Mouse (Mus musculus) kidney, postnatal 0 days (tissue): ENCODE measurements around the gene Rara. TPM values are rescaled to one million over a fixed set of nuclear protein-coding genes. Genes with fewer than 3 reads are reported as not detected.
A peak's percentile ranks its signal among the peaks of the same experiment; 100 is the strongest.
"Not testable (repeated sequence)": the region's sequence is repeated elsewhere in the genome, so short reads cannot be mapped to it uniquely, and the experiment has no call there.

Experiments used
- ATAC-seq: fragments of 200-750 bp; cut with Nextera tagmentation; replicated peaks from 2 replicates; pipeline ENCODE4 v1.8.0; 2017; ENCODE audit warnings: low read depth, moderate number of reproducible peaks, moderate TSS enrichment, moderate library complexity; ENCODE audit not compliant: low FRiP score
- DNase-seq: peaks from one replicate; pipeline ENCODE4 v3.0.0-alpha.2; 2016; ENCODE audit warnings: low spot score
- H3K27ac ChIP-seq: fragments of 300-500 bp; sonication (generic); 2 replicates; pipeline ENCODE4 v1.5.1; 2014; ENCODE audit warnings: mild to moderate bottlenecking
- H3K27me3 ChIP-seq: fragments of 300-500 bp; sonication (generic); 2 replicates; pipeline ENCODE4 v1.6.1; 2014; ENCODE audit warnings: low read length, mixed read lengths; ENCODE audit not compliant: insufficient read depth
- H3K36me3 ChIP-seq: fragments of 300-500 bp; sonication (generic); 2 replicates; pipeline ENCODE4 v1.6.1; 2014; ENCODE audit warnings: low read length, mixed read lengths; ENCODE audit not compliant: insufficient read depth
- H3K4me1 ChIP-seq: fragments of 300-500 bp; sonication (generic); replicated peaks from 2 replicates; pipeline ENCODE4 v1.6.1; 2014; ENCODE audit warnings: antibody characterized with exemption, low read length, mixed read lengths; ENCODE audit not compliant: insufficient read depth
- H3K4me2 ChIP-seq: fragments of 300-500 bp; sonication (generic); 2 replicates; pipeline ENCODE4 v1.6.1; 2014; ENCODE audit warnings: mild to moderate bottlenecking, low read length, moderate library complexity, mixed read lengths
- H3K4me3 ChIP-seq: fragments of 300-500 bp; sonication (generic); replicated peaks from 2 replicates; pipeline ENCODE4 v1.5.1; 2014; ENCODE audit warnings: low read depth, low read length
- H3K9ac ChIP-seq: fragments of 300-500 bp; sonication (generic); 2 replicates; pipeline ENCODE4 v1.6.1; 2014; ENCODE audit warnings: low read depth, low read length
- H3K9me3 ChIP-seq: fragments of 300-500 bp; sonication (generic); replicated peaks from 2 replicates; pipeline ENCODE4 v1.6.1; 2016; ENCODE audit warnings: low read length, inconsistent platforms, mixed read lengths
- CTCF ChIP-seq: IDR thresholded peaks from 2 replicates; pipeline ENCODE4 v1.5.1; 2016; ENCODE audit warnings: antibody characterized with exemption, low read depth, mild to moderate bottlenecking, moderate library complexity
- WGBS: fragments of 180-500 bp; shearing (Covaris S2); extraction: QIAGEN DNeasy Blood & Tissue Kit; methylation state at CpG from one replicate; pipeline ENCODE4 v1.1.7; 2014; 5-methylcytosine and 5-hydroxymethylcytosine counted together
- polyA plus RNA-seq: library from polyadenylated mRNA; unstranded; fragments of >200 nt; fragmentation: Nextera tagmentation; extraction: Ambion mirVana; gene quantifications from 2 replicates; pipeline ENCODE4 v1.2.1, GENCODE M21; 2015

The Rara gene
- polyA plus RNA-seq, 1 experiment from 2014 or later = 25.7 TPM

DNA sequence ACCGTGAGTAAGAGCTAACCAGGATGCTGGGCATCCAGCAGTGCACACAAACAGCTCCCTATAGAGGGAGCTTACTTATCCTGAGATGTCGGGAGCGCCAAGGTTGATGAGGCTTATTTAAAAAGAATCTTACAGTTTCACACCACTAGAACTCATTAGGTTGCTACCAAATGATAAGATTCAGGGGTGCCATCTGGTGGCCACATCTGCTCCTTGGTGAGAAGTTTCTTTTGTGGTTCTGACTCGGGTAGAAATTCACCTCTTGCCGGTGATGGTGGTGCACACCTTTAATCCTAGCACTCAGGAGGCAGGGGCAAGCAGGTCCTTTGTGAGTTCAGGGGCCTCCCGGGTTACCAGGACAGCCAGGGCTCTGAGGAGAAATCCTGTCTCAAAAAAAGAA, 18.0 kb upstream of the Rara start:
- DNase-seq = peak; percentile 86
- Histone ChIP-seq H3K27ac (no peak overlapping the region), H3K9me3 (no peaks in the 10 kb centered on the region), H3K9ac (0 out of 2 replicates have a peak overlapping the region, but pooled peaks have one; percentile 18), H3K36me3 (no peaks in the 10 kb centered on the region), H3K4me2 (peak overlapping the region; percentile 25; the same call in 1 of the 2 replicates), H3K27me3 (no peaks in the 10 kb centered on the region), H3K4me1 (peaks cover 7% of the 10 kb centered on the region), H3K4me3 (no peak overlapping the region)
- WGBS = 38% methylated on average over 6 of the region's 6 CpGs
- TF ChIP-seq CTCF = peak; percentile 82
- ATAC-seq = no peak

DNA sequence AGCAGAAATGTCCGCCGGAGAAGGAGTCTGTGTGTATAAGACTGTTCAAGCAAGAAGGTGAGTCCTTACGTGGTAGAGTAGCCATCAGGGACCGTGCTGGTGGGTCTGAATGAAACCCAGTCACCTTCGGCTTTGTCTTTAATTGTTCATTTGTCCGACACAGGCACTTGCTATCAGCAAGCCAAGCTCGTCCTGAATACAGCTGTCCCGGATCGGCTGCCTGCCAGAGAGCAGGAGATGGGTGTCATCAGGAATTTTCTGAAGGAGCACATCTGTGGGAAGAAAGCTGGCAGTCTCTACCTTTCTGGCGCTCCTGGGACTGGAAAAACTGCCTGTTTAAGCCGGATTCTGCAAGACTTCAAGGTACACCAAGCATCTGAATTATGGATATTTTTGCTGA, 17.2 kb upstream of the Rara start:
- peaks cover 6% of the 10 kb centered on the region for H3K4me1 ChIP-seq
- H3K27ac ChIP-seq = no peak overlapping the region
- H3K9me3 ChIP-seq = no peaks in the 10 kb centered on the region
- no peak for ATAC-seq
- no peak for DNase-seq
- no peak for TF ChIP-seq CTCF
- no peaks in the 10 kb centered on the region for H3K27me3 ChIP-seq
- H3K36me3 ChIP-seq = no peaks in the 10 kb centered on the region
- 82% methylated on average over 11 of the region's 11 CpGs for WGBS
- H3K9ac ChIP-seq = no peak overlapping the region
- H3K4me3 ChIP-seq = no peak overlapping the region
- no peak overlapping the region for H3K4me2 ChIP-seq

DNA sequence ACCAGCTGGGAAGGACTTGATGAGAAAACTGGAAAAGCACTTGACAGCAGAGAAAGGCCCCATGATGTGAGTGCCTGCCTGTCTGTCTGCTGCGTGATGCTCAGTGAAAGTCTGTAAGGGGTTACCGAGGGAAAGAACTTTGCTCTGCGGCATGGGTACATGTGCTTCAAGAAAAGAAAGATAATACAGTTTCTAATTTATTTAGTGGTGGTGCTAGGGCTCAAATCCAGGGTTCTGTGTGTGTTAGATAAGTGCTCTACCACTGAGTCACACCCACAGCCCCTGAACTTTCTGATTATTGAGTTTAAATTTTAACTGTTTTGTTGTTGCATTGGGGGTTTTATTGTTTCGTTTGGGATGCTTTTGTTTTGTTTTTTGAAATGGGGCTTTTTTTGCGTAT, 16.1 kb upstream of the Rara start:
- TF ChIP-seq CTCF = no peak
- WGBS = 86% methylated on average over 5 of the region's 5 CpGs
- no peaks in the 10 kb centered on the region for H3K36me3 ChIP-seq
- no peak overlapping the region for H3K9ac ChIP-seq
- H3K4me2 ChIP-seq = no peak overlapping the region
- H3K4me1 ChIP-seq = peaks cover 6% of the 10 kb centered on the region
- no peaks in the 10 kb centered on the region for H3K27me3 ChIP-seq
- ATAC-seq (no peak), DNase-seq (no peak)
- H3K9me3 ChIP-seq = no peaks in the 10 kb centered on the region
- H3K27ac ChIP-seq = no peak overlapping the region
- no peak overlapping the region for H3K4me3 ChIP-seq

DNA sequence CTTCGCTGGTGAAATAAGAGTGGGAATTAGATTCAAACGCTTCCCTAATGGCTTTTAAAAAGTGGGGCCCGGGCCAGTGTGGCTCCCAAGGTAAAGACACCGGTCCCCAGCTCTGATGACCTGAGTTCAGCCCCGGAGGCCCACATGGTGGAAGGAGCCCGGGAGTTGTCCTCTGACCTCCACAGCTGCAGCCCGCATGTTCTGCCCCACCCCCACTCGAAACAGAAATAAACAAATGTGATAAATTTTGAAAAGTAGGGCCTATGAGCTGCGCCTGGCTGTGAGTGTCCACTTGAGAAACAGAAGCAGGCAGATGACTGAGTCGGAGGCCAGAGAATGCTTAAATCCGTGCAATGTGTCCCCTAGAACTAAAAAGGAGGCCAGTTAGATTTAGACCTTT, 13.4 kb upstream of the Rara start:
- Histone ChIP-seq H3K9ac (no peak overlapping the region), H3K9me3 (no peaks in the 10 kb centered on the region), H3K36me3 (0 out of 2 replicates have a peak, but pooled peaks cover 3% of the 10 kb centered on the region), H3K27me3 (no peaks in the 10 kb centered on the region), H3K4me3 (no peak overlapping the region), H3K27ac (no peak overlapping the region), H3K4me2 (no peak overlapping the region), H3K4me1 (no peaks in the 10 kb centered on the region; the same call in 1 of the 2 replicates)
- 67% methylated on average over 11 of the region's 11 CpGs for WGBS
- ATAC-seq = no peak
- TF ChIP-seq CTCF = no peak
- no peak for DNase-seq

DNA sequence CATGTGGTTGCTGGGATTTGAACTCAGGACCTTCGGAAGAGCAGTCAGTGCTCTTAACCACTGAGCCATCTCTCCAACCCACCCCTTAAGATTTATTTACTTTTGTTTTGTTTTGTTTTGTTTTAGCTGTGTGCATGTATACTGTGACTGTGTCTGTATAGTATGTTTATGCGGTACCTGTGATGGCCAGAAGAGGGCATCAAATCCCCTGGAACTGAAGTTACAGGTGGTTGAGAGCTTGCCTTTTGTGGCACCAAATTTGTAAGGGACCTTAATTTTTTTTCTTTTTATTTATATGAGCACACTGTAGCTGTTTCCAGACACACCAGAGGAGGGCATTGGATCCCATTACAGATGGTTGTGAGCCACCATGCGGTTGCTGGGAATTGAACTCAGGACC, 11.2 kb upstream of the Rara start:
- H3K9me3 ChIP-seq, ATAC-seq, H3K27me3 ChIP-seq, H3K36me3 ChIP-seq, H3K9ac ChIP-seq, H3K4me2 ChIP-seq, H3K27ac ChIP-seq, DNase-seq, H3K4me3 ChIP-seq, H3K4me1 ChIP-seq: not testable (repeated sequence)
- 95% methylated on average over 3 of the region's 3 CpGs for WGBS
- TF ChIP-seq CTCF = peak; percentile 68

DNA sequence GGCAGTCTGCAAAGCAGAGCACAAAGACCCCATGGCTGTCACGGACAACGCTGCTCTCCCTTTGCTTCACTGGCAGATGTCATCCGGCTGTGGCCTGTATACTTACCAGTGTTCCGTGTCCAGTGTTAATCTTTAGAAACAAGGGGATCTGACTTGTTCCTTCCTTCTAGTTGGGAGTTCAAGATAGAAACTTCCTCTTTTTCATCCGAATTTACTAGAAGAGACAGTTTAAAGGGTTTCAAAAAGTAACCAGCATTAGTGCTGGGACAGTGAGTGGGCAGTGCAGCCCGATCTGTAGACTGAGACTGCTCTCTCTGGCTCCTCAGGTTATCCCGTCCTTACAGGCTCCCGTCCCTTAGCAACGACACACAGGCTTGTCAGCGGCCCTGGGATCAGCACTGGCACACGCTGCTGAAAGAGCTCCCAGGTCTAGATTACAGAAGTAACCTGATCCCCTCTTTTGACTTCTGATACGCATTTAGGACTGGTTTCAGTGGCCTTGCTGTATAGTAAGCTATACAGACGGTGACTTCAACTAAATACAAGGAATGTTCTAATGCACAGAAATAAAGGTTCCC, 10.1 kb upstream of the Rara start:
- DNase-seq (no peak), ATAC-seq (no peak)
- Histone ChIP-seq H3K9ac (no peak overlapping the region), H3K27ac (no peak overlapping the region; the same call in 1 of the 2 replicates), H3K36me3 (0 out of 2 replicates have a peak, but pooled peaks cover 7% of the 10 kb centered on the region), H3K27me3 (no peaks in the 10 kb centered on the region), H3K4me1 (peaks cover 2% of the 10 kb centered on the region; the same call in 1 of the 2 replicates), H3K9me3 (no peaks in the 10 kb centered on the region), H3K4me3 (no peak overlapping the region), H3K4me2 (no peak overlapping the region)
- WGBS = 62% methylated on average over 13 of the region's 13 CpGs
- no peak for TF ChIP-seq CTCF

DNA sequence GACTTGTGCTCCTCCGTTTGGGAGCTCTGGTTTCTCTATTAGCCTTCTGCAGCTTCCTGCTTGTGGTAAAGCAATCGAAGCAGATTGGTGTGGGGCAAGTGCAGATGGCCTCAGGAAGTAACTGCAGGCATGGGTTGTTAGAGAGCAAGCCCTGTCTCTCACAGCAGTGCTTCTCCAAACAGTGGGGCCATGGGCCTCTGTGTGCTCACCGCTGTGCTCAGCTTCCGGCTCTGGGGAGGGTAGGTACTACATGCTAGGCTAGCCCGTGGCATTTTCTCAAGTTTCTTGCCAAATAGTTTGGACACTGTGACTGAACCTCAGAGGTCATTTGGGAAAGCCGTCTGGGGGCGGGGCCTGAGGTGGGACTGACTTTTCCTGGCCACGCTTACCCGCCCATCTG, 9.4 kb upstream of the Rara start:
- Histone ChIP-seq H3K4me2 (no peak overlapping the region), H3K9ac (no peak overlapping the region), H3K4me3 (no peak overlapping the region), H3K9me3 (no peaks in the 10 kb centered on the region), H3K27me3 (no peaks in the 10 kb centered on the region), H3K27ac (no peak overlapping the region; the same call in 1 of the 2 replicates), H3K4me1 (peaks cover 4% of the 10 kb centered on the region; the same call in 1 of the 2 replicates), H3K36me3 (0 out of 2 replicates have a peak, but pooled peaks cover 7% of the 10 kb centered on the region)
- DNase-seq (no peak), ATAC-seq (no peak)
- no peak for TF ChIP-seq CTCF
- 45% methylated on average over 9 of the region's 9 CpGs for whole genome bisulfite sequencing
